Mouse (Mus musculus) left cerebral cortex, adult 6 months (tissue): ENCODE data around the gene Rfpl4b. TPM values are rescaled to one million over a fixed set of nuclear protein-coding genes. Genes with fewer than 3 reads are reported as not detected.

ENCODE experiments used
- long read RNA-seq, 2 experiments: library from polyadenylated mRNA; unstranded; transcript quantifications; one replicate each; pipeline ENCODE4 v2.0.0; 2019 to 2020
- polyA plus RNA-seq: library from polyadenylated mRNA; unstranded; fragments of <200 nt; fragmentation: Nextera tagmentation; gene quantifications from 2 replicates; pipeline ENCODE4 v1.2.3, GENCODE M21; 2021

Gene Rfpl4b
- polyA plus RNA-seq = not detected in 2 replicates
- long read RNA-seq, experiment 1 = 0 reads
- long read RNA-seq, experiment 2 = 0 reads

GRCm38 (mm10) chr10:38821679-38822078, at the start of gene Rfpl4b:
Gene Rfpl4b (minus strand): TSS chr10:38821779.

Other genes starting within 250 kb of the Rfpl4b start
- gene Lama4, start 143.7 kb upstream of the Rfpl4b start, polyA plus RNA-seq = 1.1 and 1.4 TPM in 2 replicates